Mouse (Mus musculus) liver, embryonic 14.5 days (tissue): ENCODE data around the gene AL732309.1. TPM values are rescaled to one million over a fixed set of nuclear protein-coding genes. Genes with fewer than 3 reads are reported as not detected.

ENCODE experiments used
- ATAC-seq: fragments of 200-750 bp; cut with Nextera tagmentation; 2 replicates; pipeline ENCODE4 v1.8.0; 2017; ENCODE audit warnings: moderate number of reproducible peaks, mild to moderate bottlenecking, moderate library complexity; ENCODE audit not compliant: insufficient read depth
- DNase-seq, 3 experiments: peaks; one replicate each; pipeline ENCODE4 v3.0.0-alpha.2; 2012 to 2013; ENCODE audit warnings: low read depth in 3 of 3, low spot score in 3 of 3
- H3K27ac ChIP-seq: fragments of 300-500 bp; sonication (generic); 2 replicates; pipeline ENCODE4 v1.5.1; 2014; ENCODE audit warnings: moderate library complexity, mild to moderate bottlenecking, control low read depth, inconsistent platforms
- H3K27me3 ChIP-seq: fragments of 300-500 bp; sonication (generic); 2 replicates; pipeline ENCODE4 v1.6.1; 2014; ENCODE audit warnings: mild to moderate bottlenecking, low read length, moderate library complexity; ENCODE audit not compliant: control insufficient read depth, insufficient read depth
- H3K36me3 ChIP-seq: fragments of 300-500 bp; sonication (generic); replicated peaks from 2 replicates; pipeline ENCODE4 v1.6.1; 2014; ENCODE audit warnings: low read depth; ENCODE audit not compliant: control insufficient read depth, insufficient read depth
- H3K4me1 ChIP-seq, 2 experiments: fragments of 200-500 bp in 1 of 2; fragments of 300-500 bp in 1 of 2; sonication (generic) in 1 of 2; replicated peaks; 2 replicates each; pipeline ENCODE4 v1.6.1; 2012 to 2014; ENCODE audit warnings: antibody characterized with exemption in 1 of 2, inconsistent platforms in 1 of 2, low read length in 1 of 2; ENCODE audit not compliant: control insufficient read depth in 2 of 2, insufficient read depth in 2 of 2
- H3K4me2 ChIP-seq: fragments of 300-500 bp; sonication (generic); 2 replicates; pipeline ENCODE4 v1.6.1; 2014; ENCODE audit warnings: low read depth, mild to moderate bottlenecking, control low read depth, moderate library complexity
- H3K4me3 ChIP-seq, 2 experiments: fragments of 200-500 bp in 1 of 2; fragments of 300-500 bp in 1 of 2; sonication (generic) in 1 of 2; 2 replicates each; pipeline ENCODE4 v1.5.1; 2012 to 2014; ENCODE audit warnings: low read depth in 2 of 2, low read length in 2 of 2, mild to moderate bottlenecking in 2 of 2, control low read depth in 1 of 2, inconsistent platforms in 1 of 2, moderate library complexity in 1 of 2; ENCODE audit not compliant: insufficient read depth in 1 of 2
- H3K9ac ChIP-seq: fragments of 300-500 bp; sonication (generic); replicated peaks from 2 replicates; pipeline ENCODE4 v1.6.1; 2014; ENCODE audit warnings: mild to moderate bottlenecking, control low read depth, moderate library complexity
- H3K9me3 ChIP-seq: fragments of 300-500 bp; sonication (generic); 2 replicates; pipeline ENCODE4 v1.6.1; 2016; ENCODE audit warnings: low read length, mixed read lengths; ENCODE audit not compliant: control insufficient read depth
- CTCF ChIP-seq: IDR thresholded peaks from 2 replicates; pipeline ENCODE4 v1.5.1; 2016; ENCODE audit warnings: antibody characterized with exemption, low read depth, control low read depth
- EP300 ChIP-seq: IDR thresholded peaks from 2 replicates; pipeline ENCODE4 v1.6.1; 2016; ENCODE audit warnings: antibody characterized with exemption, low read depth
- WGBS: fragments of 180-500 bp; shearing (Covaris S2); extraction: QIAGEN DNeasy Blood & Tissue Kit; methylation state at CpG from one replicate; pipeline ENCODE4 v1.1.7; 2014; ENCODE audit not compliant: insufficient replicate concordance; 5-methylcytosine and 5-hydroxymethylcytosine counted together
- polyA plus RNA-seq, 2 experiments: library from polyadenylated mRNA; depleted of rRNA in 1 of 2; stranded (reverse) in 1 of 2; unstranded in 1 of 2; fragments of >200 nt; fragmentation: Nextera tagmentation in 1 of 2; extraction: Ambion mirVana in 1 of 2; gene quantifications; 2 replicates each; pipeline versions ENCODE4 v1.2.1 to v1.2.3; 2012 to 2014

Gene AL732309.1
- polyA plus RNA-seq, 2 experiments: 1.4 to 5.4 TPM

GRCm38 (mm10) chr2:25271827-25272511, 25.3 kb upstream of the AL732309.1 start, which contains the start of the genes Ssna1 and Anapc2:
Gene Ssna1 (minus strand): TSS chr2:25272438.
Gene Anapc2 (plus strand): TSS chr2:25272478.
- H3K9me3 ChIP-seq: no peaks in the 10 kb centered on the region
- peak within 1 kb of the TSS; percentile 88 to 97 for H3K4me3 ChIP-seq
- ATAC-seq (peak; percentile 92), DNase-seq (peak; percentile 94 to 96 (median 95))
- TF ChIP-seq EP300: no peak
- peak; percentile 57 for TF ChIP-seq CTCF
- under 1% methylated on average over 55 of the region's 55 CpGs for WGBS
- peaks cover 32% of the 10 kb centered on the region for H3K36me3 ChIP-seq
- H3K27me3 ChIP-seq: no peaks in the 10 kb centered on the region
- peak within 1 kb of the TSS; percentile 94 for H3K9ac ChIP-seq
- peaks cover 7 to 19% of the 10 kb centered on the region in 2 experiments for H3K4me1 ChIP-seq
- H3K4me2 ChIP-seq: peak within 1 kb of the TSS; percentile 86
- H3K27ac ChIP-seq: peak within 1 kb of the TSS; percentile 70

- WGBS: 70% methylated on average over 4 of the region's 4 CpGs
- H3K4me2 ChIP-seq: no peak overlapping the region
- ATAC-seq (no peak), DNase-seq (no peak)
- H3K27ac ChIP-seq: no peak overlapping the region
- H3K4me3 ChIP-seq: no peak overlapping the region
- no peak for TF ChIP-seq EP300
- no peak for TF ChIP-seq CTCF
- no peaks in the 10 kb centered on the region for H3K9me3 ChIP-seq
- H3K9ac ChIP-seq: no peak overlapping the region
- peaks cover 15% of the 10 kb centered on the region for H3K36me3 ChIP-seq
- no peaks in the 10 kb centered on the region for H3K27me3 ChIP-seq
- H3K4me1 ChIP-seq: peaks cover 17 to 38% of the 10 kb centered on the region in 2 experiments
Measured at GRCm38 (mm10) chr2:25267746-25268309, 21.2 kb upstream of the AL732309.1 start.

- H3K36me3 ChIP-seq: peaks cover 15% of the 10 kb centered on the region
- H3K27ac ChIP-seq: no peak overlapping the region; the same call in 1 of the 2 replicates
- no peak for ATAC-seq
- no peaks in the 10 kb centered on the region for H3K9me3 ChIP-seq
- no peaks in the 10 kb centered on the region for H3K27me3 ChIP-seq
- no peak for DNase-seq
- H3K9ac ChIP-seq: no peak overlapping the region
- H3K4me3 ChIP-seq: no peak overlapping the region
- H3K4me2 ChIP-seq: no peak overlapping the region
- TF ChIP-seq EP300 (no peak), CTCF (no peak)
- H3K4me1 ChIP-seq: peaks cover 17 to 38% of the 10 kb centered on the region in 2 experiments
Measured at GRCm38 (mm10) chr2:25267241-25267640, 20.6 kb upstream of the AL732309.1 start.

GRCm38 (mm10) chr2:25266720-25267119, 20.1 kb upstream of the AL732309.1 start:
- Histone ChIP-seq H3K9me3 (no peaks in the 10 kb centered on the region), H3K27ac (no peak overlapping the region), H3K27me3 (no peaks in the 10 kb centered on the region), H3K4me2 (peak overlapping the region; percentile 54), H3K36me3 (peaks cover 15% of the 10 kb centered on the region), H3K4me3 (no peak overlapping the region), H3K4me1 (peaks cover 17 to 42% of the 10 kb centered on the region in 2 experiments), H3K9ac (no peak overlapping the region)
- no peak for DNase-seq
- no peak for TF ChIP-seq EP300
- no peak for TF ChIP-seq CTCF
- WGBS: 44% methylated on average over 2 of the region's 2 CpGs
- no peak for ATAC-seq

GRCm38 (mm10) chr2:25265897-25266656, 19.4 kb upstream of the AL732309.1 start:
- Histone ChIP-seq H3K27me3 (no peaks in the 10 kb centered on the region), H3K36me3 (peaks cover 15% of the 10 kb centered on the region), H3K9ac (peak overlapping the region; percentile 36), H3K4me3 (peak overlapping the region; percentile 7 to 8; a peak in 1 of 4 replicates), H3K4me1 (peaks cover 17 to 40% of the 10 kb centered on the region in 2 experiments), H3K4me2 (peak overlapping the region; percentile 54), H3K9me3 (no peaks in the 10 kb centered on the region), H3K27ac (no peak overlapping the region)
- no peak for ATAC-seq
- no peak for DNase-seq
- 43% methylated on average over 6 of the region's 6 CpGs for WGBS
- TF ChIP-seq CTCF (no peak), EP300 (no peak)
